Mouse (Mus musculus) heart, adult 2 months (tissue): ENCODE measurements around the gene Maml2.

Experiments
- CTCF ChIP-seq: fragments of 200-600 bp; IDR thresholded peaks from 2 replicates; pipeline ENCODE4 v1.8.1; 2022; ENCODE audit warnings: antibody characterized with exemption, mild to moderate bottlenecking, moderate library complexity
- EP300 ChIP-seq: fragments of 200-500 bp; IDR thresholded peaks from 2 replicates; pipeline ENCODE4 v1.6.1; 2011; ENCODE audit warnings: low read depth, low read length, control low read depth; ENCODE audit not compliant: insufficient read depth
- POLR2A ChIP-seq: fragments of 200-500 bp; IDR thresholded peaks from 2 replicates; pipeline ENCODE4 v1.6.1; 2011; ENCODE audit warnings: mild to moderate bottlenecking, low read depth, low read length, control low read depth; ENCODE audit not compliant: insufficient read depth

DNA sequence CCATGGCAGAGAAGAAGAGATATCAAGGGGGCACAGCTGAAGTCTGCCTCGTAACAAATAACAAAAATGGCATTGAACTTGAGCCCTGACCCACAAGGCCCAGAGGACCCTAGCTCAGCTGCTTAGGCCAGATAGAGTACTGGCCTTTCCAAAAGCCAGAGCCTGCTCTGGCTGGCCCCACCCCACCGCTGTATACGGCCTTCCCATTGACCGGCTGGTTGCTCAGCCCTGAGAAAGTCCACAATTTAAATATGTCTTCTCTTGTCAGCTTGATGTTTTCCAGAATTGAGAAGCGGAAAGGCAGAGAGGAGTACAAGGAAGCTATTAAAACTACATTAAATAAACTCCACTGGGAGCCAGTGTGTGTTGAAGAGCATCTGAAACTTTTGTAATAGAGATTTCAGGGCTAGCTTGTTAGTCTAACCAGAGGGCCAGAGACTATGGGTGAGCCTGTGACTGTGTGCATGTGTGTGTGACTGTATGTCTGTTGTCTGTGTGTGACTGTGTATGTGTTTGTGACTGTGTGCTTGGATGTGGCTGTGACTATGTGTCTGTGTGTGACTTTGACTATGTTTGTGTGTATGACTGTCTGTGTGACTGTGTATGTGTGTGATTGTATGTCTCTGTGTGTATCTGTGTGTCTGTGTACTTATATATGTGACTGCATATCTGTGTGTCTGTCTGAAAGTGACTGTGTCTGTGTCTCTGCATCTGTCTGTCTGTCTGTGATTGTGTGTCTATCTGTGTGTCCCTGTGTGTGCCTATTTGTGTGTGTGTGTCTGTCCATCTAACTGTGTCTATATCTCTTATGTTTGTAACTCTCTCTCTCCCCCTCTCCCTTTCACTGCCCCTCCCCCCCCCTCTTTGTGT is 185.7 kb downstream of the Maml2 start:
- TF ChIP-seq CTCF = no peak
- TF ChIP-seq POLR2A = no peak
- no peak for TF ChIP-seq EP300
